Mouse (Mus musculus) C2C12 (cell line): ENCODE measurements around the gene Mboat2. TPM values are rescaled to one million over a fixed set of nuclear protein-coding genes. Genes with fewer than 3 reads are reported as not detected.

Experiments used
- H3K27me3 ChIP-seq: one replicate; pipeline ENCODE4 v1.6.1; 2011; ENCODE audit not compliant: control insufficient read depth, insufficient read depth, insufficient read length
- H3K36me3 ChIP-seq: one replicate; pipeline ENCODE4 v1.6.1; 2011; ENCODE audit not compliant: control insufficient read depth, insufficient read depth
- H3K4me3 ChIP-seq: one replicate; pipeline ENCODE4 v1.5.1; 2011; ENCODE audit warnings: mild to moderate bottlenecking, control low read depth; ENCODE audit not compliant: poor library complexity, insufficient read depth, severe bottlenecking
- H3K79me2 ChIP-seq: one replicate; pipeline ENCODE4 v1.6.1; 2011; ENCODE audit not compliant: control insufficient read depth, insufficient read depth
- H3K79me3 ChIP-seq: one replicate; pipeline ENCODE4 v1.6.1; 2011; ENCODE audit warnings: low read depth, control low read depth
- H3ac ChIP-seq: one replicate; pipeline ENCODE3; 2011; ENCODE audit warnings: low read depth; ENCODE audit not compliant: control insufficient read depth, insufficient read length
- CEBPB ChIP-seq: IDR thresholded peaks from one replicate; pipeline ENCODE4 v1.6.1; 2011; ENCODE audit warnings: low read depth, mild to moderate bottlenecking, control low read depth, moderate library complexity
- CTCF ChIP-seq: IDR thresholded peaks from one replicate; pipeline ENCODE4 v1.5.1; 2011; ENCODE audit not compliant: control insufficient read depth, insufficient read depth, insufficient read length
- FOSL1 ChIP-seq: IDR thresholded peaks from one replicate; pipeline ENCODE4 v1.8.0; 2011; ENCODE audit warnings: mild to moderate bottlenecking, low read length; ENCODE audit not compliant: poor library complexity, insufficient read depth, severe bottlenecking
- MAX ChIP-seq: IDR thresholded peaks from one replicate; pipeline ENCODE4 v1.6.1; 2011; ENCODE audit warnings: mild to moderate bottlenecking, control low read depth
- MYOD1 ChIP-seq: IDR thresholded peaks from one replicate; pipeline ENCODE4 v1.6.1; 2011; ENCODE audit warnings: low read depth; ENCODE audit not compliant: control insufficient read depth, insufficient read length
- MYOG ChIP-seq: IDR thresholded peaks from one replicate; pipeline ENCODE4 v1.6.1; 2011; ENCODE audit not compliant: control insufficient read depth, insufficient read length; ENCODE audit errors: extremely low read depth
- USF1 ChIP-seq: IDR thresholded peaks from one replicate; pipeline ENCODE4 v1.6.1; 2011; ENCODE audit warnings: low read depth, mild to moderate bottlenecking, control low read depth, moderate library complexity
- polyA plus RNA-seq: library from polyadenylated mRNA; unstranded; fragments of >200 nt; fragmentation: generic; extraction: Trizol; gene quantifications from one replicate; pipeline ENCODE4 v1.2.1, GENCODE M21; 2012; ENCODE audit warnings: missing spikeins

Gene Mboat2
- polyA plus RNA-seq, 1 experiment, result 3.7 TPM

GRCm38 (mm10) chr12:24985226-24985625 is 154.5 kb downstream of the Mboat2 start:
- no peak for TF ChIP-seq CEBPB
- no peak for TF ChIP-seq MYOG
- no peak for TF ChIP-seq MAX
- no peak for TF ChIP-seq FOSL1
- TF ChIP-seq CTCF, result no peak
- TF ChIP-seq USF1, result no peak
- no peak for TF ChIP-seq MYOD1
- Histone ChIP-seq H3K4me3 (no peak overlapping the region), H3K79me3 (no peaks in the 10 kb centered on the region), H3K27me3 (no peaks in the 10 kb centered on the region), H3K79me2 (peaks cover 9% of the 10 kb centered on the region), H3K36me3 (peaks cover 13% of the 10 kb centered on the region), H3ac (no peak overlapping the region)

DNA sequence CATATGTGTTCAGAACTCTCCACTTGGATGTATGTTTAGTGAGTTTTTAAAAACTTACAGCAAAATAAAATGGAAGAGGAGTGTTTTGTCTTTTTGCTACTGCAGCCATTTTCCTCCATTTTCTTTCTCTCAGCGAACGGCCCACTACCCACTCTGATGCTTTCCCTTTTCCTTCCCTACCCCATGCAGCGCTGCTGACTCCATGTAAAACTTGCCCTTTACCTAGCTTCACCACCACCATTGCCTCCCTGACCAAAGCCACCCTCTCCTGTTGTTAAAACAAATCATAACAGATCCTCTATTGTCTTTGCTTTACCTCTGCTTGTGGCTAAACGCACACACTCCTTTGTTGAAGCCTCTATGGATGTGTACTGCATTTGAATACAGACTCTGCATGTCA is 164.7 kb downstream of the Mboat2 start:
- no peak for TF ChIP-seq FOSL1
- no peak for TF ChIP-seq CEBPB
- Histone ChIP-seq H3K79me2 (no peaks in the 10 kb centered on the region), H3K27me3 (no peaks in the 10 kb centered on the region), H3K36me3 (peaks cover 32% of the 10 kb centered on the region), H3ac (no peak overlapping the region), H3K79me3 (no peaks in the 10 kb centered on the region), H3K4me3 (no peak overlapping the region)

GRCm38 (mm10) chr12:25005350-25005749 is 174.7 kb downstream of the Mboat2 start:
- Histone ChIP-seq H3K79me3 (no peaks in the 10 kb centered on the region), H3K4me3 (no peak overlapping the region), H3K79me2 (no peaks in the 10 kb centered on the region), H3ac (no peak overlapping the region), H3K36me3 (peaks cover 51% of the 10 kb centered on the region), H3K27me3 (no peaks in the 10 kb centered on the region)
- TF ChIP-seq FOSL1, result no peak
- TF ChIP-seq CTCF, result no peak
- no peak for TF ChIP-seq USF1
- no peak for TF ChIP-seq MYOG
- TF ChIP-seq MAX, result no peak
- TF ChIP-seq CEBPB, result no peak
- TF ChIP-seq MYOD1, result no peak

DNA sequence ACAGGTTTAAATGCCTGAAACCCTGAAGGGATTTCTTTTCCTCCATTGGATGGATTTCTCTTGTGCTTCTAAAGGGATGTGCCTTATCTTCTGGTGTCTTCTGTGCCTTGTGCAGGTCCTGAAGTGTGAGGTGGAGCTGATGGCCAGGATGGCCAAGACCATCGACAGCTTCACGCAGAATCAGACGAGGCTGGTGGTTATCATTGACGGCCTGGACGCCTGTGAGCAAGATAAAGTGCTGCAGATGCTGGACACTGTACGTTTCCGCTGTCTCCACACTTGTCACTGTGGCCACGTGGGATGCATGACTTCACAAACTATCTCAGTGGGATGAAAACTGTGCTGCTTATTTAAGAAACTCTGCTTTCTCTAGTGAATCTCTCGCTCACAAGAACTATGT is 179.3 kb downstream of the Mboat2 start:
- Histone ChIP-seq H3K36me3 (peaks cover 48% of the 10 kb centered on the region), H3K79me3 (no peaks in the 10 kb centered on the region), H3K79me2 (no peaks in the 10 kb centered on the region), H3ac (no peak overlapping the region), H3K27me3 (no peaks in the 10 kb centered on the region), H3K4me3 (no peak overlapping the region)
- no peak for TF ChIP-seq FOSL1
- no peak for TF ChIP-seq CTCF
- TF ChIP-seq MYOG, result no peak
- no peak for TF ChIP-seq MAX

DNA sequence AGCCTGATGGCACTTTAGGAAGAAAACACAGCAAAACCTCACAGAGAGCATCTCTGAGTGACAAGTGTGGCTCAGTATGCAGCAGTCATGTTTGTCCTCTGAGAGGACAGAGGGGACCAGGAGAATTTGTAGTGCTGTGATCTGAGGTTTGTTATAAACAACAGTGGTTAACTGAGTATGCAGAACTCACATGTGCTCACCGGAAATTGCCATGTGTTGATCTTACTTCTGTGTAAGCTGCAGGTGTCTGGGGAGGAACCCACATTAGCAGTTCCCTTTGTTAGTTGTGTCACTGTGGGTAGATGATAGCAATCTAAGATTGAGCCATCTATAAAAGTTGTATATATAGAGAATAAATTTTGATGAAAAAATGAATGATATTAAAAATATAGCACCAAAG is 179.7 kb downstream of the Mboat2 start:
- peaks cover 48% of the 10 kb centered on the region for H3K36me3 ChIP-seq
- no peak overlapping the region for H3ac ChIP-seq
- no peak for TF ChIP-seq CTCF
- no peak for TF ChIP-seq USF1
- no peak for TF ChIP-seq MYOD1
- no peak for TF ChIP-seq FOSL1
- no peak for TF ChIP-seq MAX
- TF ChIP-seq MYOG, result no peak
- TF ChIP-seq CEBPB, result no peak

GRCm38 (mm10) chr12:25011733-25012367 is 181.2 kb downstream of the Mboat2 start:
- Histone ChIP-seq H3K27me3 (no peaks in the 10 kb centered on the region), H3K4me3 (no peak overlapping the region), H3K79me2 (no peaks in the 10 kb centered on the region), H3K36me3 (peaks cover 55% of the 10 kb centered on the region), H3K79me3 (no peaks in the 10 kb centered on the region), H3ac (no peak overlapping the region)
- no peak for TF ChIP-seq MAX
- no peak for TF ChIP-seq FOSL1
- TF ChIP-seq CTCF, result no peak
- no peak for TF ChIP-seq MYOD1
- no peak for TF ChIP-seq MYOG
- no peak for TF ChIP-seq USF1
- no peak for TF ChIP-seq CEBPB

More for the DNA sequence above, 179.7 kb downstream of the Mboat2 start:
- Histone ChIP-seq H3K4me3 (no peak overlapping the region), H3K79me3 (no peaks in the 10 kb centered on the region), H3K27me3 (no peaks in the 10 kb centered on the region), H3K79me2 (no peaks in the 10 kb centered on the region)
